Mouse (Mus musculus) 416B (cell line): ENCODE measurements around the gene Cxcr2.

Experiments used
- DNase-seq: peaks from one replicate; pipeline ENCODE4 v3.0.0; 2011; ENCODE audit warnings: low read depth

The Cxcr2 gene

GRCm38 (mm10) chr1:74139415-74139814 is 14.4 kb upstream of the Cxcr2 start:
- peak; percentile 36 for DNase-seq

GRCm38 (mm10) chr1:74141781-74142180 is 12.0 kb upstream of the Cxcr2 start:
- no peak for DNase-seq

- peak; percentile 91 for DNase-seq
Measured at GRCm38 (mm10) chr1:74149106-74149885, 4.5 kb upstream of the Cxcr2 start.

GRCm38 (mm10) chr1:74150101-74150500 is 3.7 kb upstream of the Cxcr2 start:
- no peak for DNase-seq

- peak; percentile 90 for DNase-seq
Measured at GRCm38 (mm10) chr1:74151091-74151490, 2.7 kb upstream of the Cxcr2 start.

- DNase-seq, result peak; percentile 72
Measured at GRCm38 (mm10) chr1:74155435-74156012, 1.7 kb downstream of the Cxcr2 start.

- DNase-seq, result peak; percentile 77
Measured at GRCm38 (mm10) chr1:74156381-74156910, 2.7 kb downstream of the Cxcr2 start.

GRCm38 (mm10) chr1:74159613-74160012 is 5.8 kb downstream of the Cxcr2 start:
- DNase-seq, result peak; percentile 23

- DNase-seq, result no peak
Measured at GRCm38 (mm10) chr1:74160036-74160435, 6.2 kb downstream of the Cxcr2 start.

GRCm38 (mm10) chr1:74167136-74167535 is 13.3 kb downstream of the Cxcr2 start:
- peak; percentile 64 for DNase-seq

- DNase-seq, result no peak
Measured at GRCm38 (mm10) chr1:74169721-74170120, 15.9 kb downstream of the Cxcr2 start.

GRCm38 (mm10) chr1:74172722-74173121 is 18.9 kb downstream of the Cxcr2 start:
- peak; percentile 95 for DNase-seq

- no peak for DNase-seq
Measured at GRCm38 (mm10) chr1:74175731-74176130, 21.9 kb downstream of the Cxcr2 start.

GRCm38 (mm10) chr1:74178618-74179017 is 24.8 kb downstream of the Cxcr2 start:
- DNase-seq, result peak; percentile 95

- no peak for DNase-seq
Measured at GRCm38 (mm10) chr1:74179624-74180408, 26.0 kb downstream of the Cxcr2 start.

GRCm38 (mm10) chr1:74181462-74181861 is 27.7 kb downstream of the Cxcr2 start:
- DNase-seq, result no peak

- DNase-seq, result peak; percentile 60
Measured at GRCm38 (mm10) chr1:74183006-74183405, 29.2 kb downstream of the Cxcr2 start.

GRCm38 (mm10) chr1:74190471-74190870 is 36.7 kb downstream of the Cxcr2 start:
- no peak for DNase-seq

- no peak for DNase-seq
Measured at GRCm38 (mm10) chr1:74192711-74193110, 38.9 kb downstream of the Cxcr2 start.

GRCm38 (mm10) chr1:74194445-74194844 is 40.7 kb downstream of the Cxcr2 start, which contains the start of gene Cxcr1:
Gene Cxcr1 (minus strand): TSS chr1:74194631.
- DNase-seq, result peak; percentile 55

- DNase-seq, result peak; percentile 86
Measured at GRCm38 (mm10) chr1:74195961-74196360, 42.2 kb downstream of the Cxcr2 start.

- DNase-seq, result no peak
Measured at GRCm38 (mm10) chr1:74196621-74197419, 43.0 kb downstream of the Cxcr2 start.
